Mouse (Mus musculus): ENCODE data around the gene Pou3f4.
"Not testable (repeated sequence)": the region's sequence is repeated elsewhere in the genome, so short reads cannot be mapped to it uniquely, and the experiment has no call there.

The Pou3f4 gene

GRCm38 (mm10) chrX:110814151-110814571 is at the start of gene Pou3f4:
Gene Pou3f4 (plus strand): TSS chrX:110814280.
- DNase-seq: peak; percentile 71 to 79

- no peak for DNase-seq
Observed at GRCm38 (mm10) chrX:110765939-110766338, 48.1 kb upstream of the Pou3f4 start.

GRCm38 (mm10) chrX:110774807-110775206 is 39.3 kb upstream of the Pou3f4 start:
- DNase-seq: not testable (repeated sequence)

GRCm38 (mm10) chrX:110802502-110802901 is 11.6 kb upstream of the Pou3f4 start:
- no peak for DNase-seq

GRCm38 (mm10) chrX:110810001-110810578 is 4.0 kb upstream of the Pou3f4 start:
- no peak for DNase-seq

- DNase-seq: no peak
Observed at GRCm38 (mm10) chrX:110810753-110811506, 3.1 kb upstream of the Pou3f4 start.

GRCm38 (mm10) chrX:110812071-110812470 is 2.0 kb upstream of the Pou3f4 start:
- DNase-seq: no peak

GRCm38 (mm10) chrX:110813401-110813800 is 679 bp upstream of the Pou3f4 start:
- peak; percentile 2 to 6 for DNase-seq

- DNase-seq: peak in 1 of 2 experiments; percentile 15
Observed at GRCm38 (mm10) chrX:110814592-110815548, 790 bp downstream of the Pou3f4 start.

- peak; percentile 5 to 17 for DNase-seq
Observed at GRCm38 (mm10) chrX:110815549-110815930, 1.5 kb downstream of the Pou3f4 start.

GRCm38 (mm10) chrX:110816609-110817008 is 2.5 kb downstream of the Pou3f4 start:
- DNase-seq: peak; percentile 5 to 9

GRCm38 (mm10) chrX:110817211-110817610 is 3.1 kb downstream of the Pou3f4 start:
- peak; percentile 10 to 17 for DNase-seq

GRCm38 (mm10) chrX:110837450-110837849 is 23.4 kb downstream of the Pou3f4 start:
- no peak for DNase-seq

- no peak for DNase-seq
Observed at GRCm38 (mm10) chrX:110851300-110851699, 37.2 kb downstream of the Pou3f4 start.

All from cerebellum, postnatal 25 days (tissue).